Mouse (Mus musculus) forelimb bud, embryonic 11.5 days (tissue): ENCODE results near the gene Pcnx2.

Source experiments
- DNase-seq: peaks from one replicate; pipeline ENCODE4 v3.0.0-alpha.2; 2012; ENCODE audit warnings: low read depth, low spot score

The Pcnx2 gene

DNA sequence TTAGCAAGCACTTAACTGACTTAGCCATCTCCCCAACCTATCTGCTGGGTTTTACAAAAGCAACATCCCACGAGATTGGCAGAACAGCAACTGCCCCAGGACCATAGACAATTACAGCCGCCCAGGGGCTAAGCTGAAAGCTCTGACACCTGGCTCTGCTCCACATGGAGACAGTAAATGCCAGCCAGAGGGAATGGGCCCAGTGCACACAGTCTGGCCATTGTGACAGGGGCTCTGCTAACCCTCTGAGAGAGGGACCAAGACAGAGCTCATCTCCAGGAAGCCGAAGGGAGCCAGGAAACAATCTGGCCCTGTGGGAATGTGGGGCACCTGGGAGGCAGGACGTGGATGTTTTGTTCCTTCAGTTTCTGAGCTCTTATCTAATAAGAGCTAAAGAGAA lies 181.9 kb downstream of the Pcnx2 start:
- DNase-seq, result no peak

DNA sequence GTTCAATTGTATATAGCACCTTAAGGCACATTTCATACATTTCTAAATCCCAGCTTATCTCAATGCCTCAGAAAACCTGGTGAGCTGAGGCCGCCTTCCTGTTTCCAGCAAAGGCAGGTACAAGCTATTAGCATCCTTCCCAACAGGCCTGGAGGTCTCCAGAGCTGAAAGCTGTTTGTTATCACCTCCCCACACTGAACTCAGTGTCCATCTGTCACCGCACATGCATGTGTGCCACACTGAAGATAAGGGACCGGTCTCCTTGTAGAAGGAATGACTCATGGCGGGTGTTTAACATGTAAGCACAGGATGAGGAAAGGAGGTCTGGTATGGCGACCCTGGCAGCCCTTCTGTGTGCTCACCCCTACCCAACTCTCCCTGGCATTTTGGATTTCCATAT lies 186.6 kb downstream of the Pcnx2 start:
- no peak for DNase-seq

DNA sequence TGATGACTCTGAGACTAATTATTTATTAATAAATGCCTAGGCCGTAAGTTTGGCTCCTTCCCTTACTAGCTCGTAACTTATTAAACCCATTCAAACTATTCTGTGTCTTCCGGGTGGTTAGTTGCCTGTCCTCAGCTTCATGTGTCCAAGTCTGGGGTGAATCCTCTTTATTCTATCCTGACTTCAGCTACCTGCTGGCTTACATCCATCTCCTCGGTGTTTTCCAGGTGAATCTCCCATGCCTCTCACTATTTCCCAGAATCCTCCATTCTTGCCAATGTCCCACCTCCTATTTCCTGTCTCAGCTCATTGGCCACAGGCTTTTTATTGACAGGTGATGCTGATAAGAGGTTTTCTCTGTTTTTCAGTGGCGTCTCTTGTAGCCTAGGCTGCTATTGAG lies 188.9 kb downstream of the Pcnx2 start:
- DNase-seq, result no peak

DNA sequence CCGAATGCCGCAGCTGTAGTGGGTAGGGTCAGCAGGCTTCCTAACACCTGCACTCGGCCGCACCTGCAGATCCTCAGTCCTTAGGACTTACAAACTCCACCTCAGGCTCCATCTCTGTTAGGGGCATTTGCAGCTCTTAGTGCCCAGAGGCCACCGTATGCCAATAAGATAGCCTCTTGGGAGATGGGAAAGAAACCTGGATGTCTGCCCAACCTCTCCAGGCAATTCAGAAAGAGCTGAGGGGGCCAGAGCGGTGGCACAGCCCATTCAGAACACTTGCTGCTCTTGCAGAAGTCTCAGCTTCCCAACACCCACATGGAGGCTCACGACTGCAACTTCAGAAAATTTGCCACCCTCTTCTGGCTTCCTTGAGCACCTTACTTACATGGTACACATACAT lies 192.3 kb downstream of the Pcnx2 start:
- DNase-seq, result no peak

DNA sequence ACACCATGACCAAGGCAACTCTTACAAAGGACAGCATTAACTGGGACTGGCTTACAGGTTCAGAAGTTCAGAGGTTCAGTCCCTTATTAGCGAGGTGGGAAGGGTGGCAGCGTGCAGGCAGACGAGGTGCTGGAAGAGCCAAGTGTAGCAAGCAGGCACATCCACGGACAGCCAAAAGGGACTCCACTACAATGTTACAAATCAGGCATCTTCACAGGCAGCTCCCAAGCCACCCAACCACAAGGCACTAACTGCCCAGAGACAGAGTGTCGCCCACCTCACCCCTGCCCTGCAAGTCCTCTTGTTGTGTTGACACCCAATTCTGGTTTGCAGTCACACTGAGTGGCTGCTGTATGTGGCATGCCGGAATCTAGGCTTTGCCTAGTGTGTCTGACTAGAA lies 193.7 kb downstream of the Pcnx2 start:
- no peak for DNase-seq

DNA sequence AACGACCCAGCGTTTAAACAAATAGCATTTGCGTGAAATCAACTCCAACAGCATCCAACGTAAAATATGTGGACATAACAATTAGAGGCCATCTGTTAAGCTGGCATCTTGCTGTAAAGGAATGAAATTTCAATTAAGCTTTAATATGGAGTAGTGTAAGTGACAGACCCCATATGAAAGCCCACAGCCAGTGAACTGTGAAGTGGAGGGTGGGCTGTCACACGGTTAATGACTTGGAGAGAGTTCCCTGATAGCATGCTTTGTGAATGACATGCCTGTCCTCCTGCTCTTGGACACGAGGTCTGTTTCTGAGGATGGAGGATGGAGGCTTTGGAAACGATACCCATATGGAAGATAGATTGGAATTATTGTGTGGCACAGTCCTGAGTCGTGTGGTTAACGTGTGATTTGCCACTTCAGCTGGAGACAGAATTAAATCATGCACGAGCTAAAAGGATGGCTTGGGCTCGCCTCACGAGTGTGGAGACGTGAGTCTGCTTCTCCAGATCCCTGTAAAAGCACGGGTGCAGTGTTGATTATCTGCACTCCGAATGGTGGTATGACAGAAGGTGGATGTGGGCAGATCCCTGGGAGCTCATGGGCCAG lies 195.1 kb downstream of the Pcnx2 start:
- DNase-seq, result no peak
